Mouse (Mus musculus): Measurements from ENCODE around the gene Gatad1. TPM values are rescaled to one million over a fixed set of nuclear protein-coding genes. Genes with fewer than 3 reads are reported as not detected.

The Gatad1 gene
- polyA plus RNA-seq, 1 experiment from 2014 or later = 62.9 TPM

GRCm38 (mm10) chr5:3646991-3647707, 9.8 kb downstream of the Gatad1 start:
- H3K27me3 ChIP-seq (ENCODE audit: control insufficient read depth, insufficient read depth, low read depth, low read length) = no peaks in the 10 kb centered on the region
- no peaks in the 10 kb centered on the region for H3K9me3 ChIP-seq (replicated peaks; ENCODE audit: control insufficient read depth, low read length, poor library complexity, severe bottlenecking)
- peaks cover 12% of the 10 kb centered on the region for H3K4me1 ChIP-seq (ENCODE audit: control insufficient read depth, insufficient read depth, low read length)
- peak overlapping the region; percentile 89 for H3K27ac ChIP-seq (ENCODE audit: low read length)
- peak overlapping the region; percentile 98 for H3K4me3 ChIP-seq (ENCODE audit: low read depth, low read length)
- peak overlapping the region; percentile 95 for H3K9ac ChIP-seq (ENCODE audit: low read depth, low read length)
- under 1% methylated on average over 50 of the region's 60 CpGs for WGBS
- H3K4me2 ChIP-seq (ENCODE audit: low read length) = peak overlapping the region; percentile 58
- ATAC-seq = peak; percentile 85
- H3K36me3 ChIP-seq (ENCODE audit: control insufficient read depth, insufficient read depth, low read length) = peaks cover 6% of the 10 kb centered on the region

GRCm38 (mm10) chr5:3646539-3646938, 10.4 kb downstream of the Gatad1 start:
- 23% methylated on average over 6 of the region's 6 CpGs for WGBS

DNA sequence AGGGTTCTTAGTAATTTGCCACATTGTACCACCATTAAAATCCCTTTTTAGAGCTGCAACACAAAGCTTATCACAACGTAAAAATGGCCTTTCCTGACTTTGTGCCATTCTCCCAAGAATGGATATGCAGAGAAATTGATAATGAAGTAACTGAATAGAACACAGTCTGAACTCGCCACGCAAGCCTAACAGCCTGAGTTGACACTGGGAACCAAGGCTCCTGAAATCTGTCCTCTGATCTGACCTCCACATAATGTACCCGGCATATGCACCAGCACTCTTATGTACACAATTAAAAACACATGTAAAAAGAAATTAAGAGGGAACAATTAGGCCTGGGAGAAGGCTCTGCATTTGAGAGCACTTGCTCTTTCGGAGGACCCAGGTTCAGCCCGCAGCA, 11.7 kb downstream of the Gatad1 start:
- no peak for ATAC-seq
- Histone ChIP-seq H3K27ac (ENCODE audit: low read length) (no peak overlapping the region), H3K9ac (ENCODE audit: low read depth, low read length) (no peak overlapping the region), H3K9me3 (replicated peaks; ENCODE audit: control insufficient read depth, low read length, poor library complexity, severe bottlenecking) (no peaks in the 10 kb centered on the region), H3K27me3 (ENCODE audit: control insufficient read depth, insufficient read depth, low read depth, low read length) (no peaks in the 10 kb centered on the region), H3K4me3 (ENCODE audit: low read depth, low read length) (no peak overlapping the region), H3K4me1 (ENCODE audit: control insufficient read depth, insufficient read depth, low read length) (peaks cover 12% of the 10 kb centered on the region), H3K36me3 (ENCODE audit: control insufficient read depth, insufficient read depth, low read length) (peaks cover 9% of the 10 kb centered on the region), H3K4me2 (ENCODE audit: low read length) (no peak overlapping the region)
- 90% methylated on average over 6 of the region's 6 CpGs for WGBS

More at GRCm38 (mm10) chr5:3646539-3646938, 10.4 kb downstream of the Gatad1 start:
- Histone ChIP-seq H3K4me3 (ENCODE audit: low read depth, low read length) (peak overlapping the region; percentile 98), H3K4me2 (ENCODE audit: low read length) (peak overlapping the region; percentile 58), H3K27me3 (ENCODE audit: control insufficient read depth, insufficient read depth, low read depth, low read length) (no peaks in the 10 kb centered on the region), H3K36me3 (ENCODE audit: control insufficient read depth, insufficient read depth, low read length) (peaks cover 6% of the 10 kb centered on the region), H3K9me3 (replicated peaks; ENCODE audit: control insufficient read depth, low read length, poor library complexity, severe bottlenecking) (no peaks in the 10 kb centered on the region), H3K9ac (ENCODE audit: low read depth, low read length) (peak overlapping the region; percentile 47; the same call in 1 of the 2 replicates), H3K4me1 (ENCODE audit: control insufficient read depth, insufficient read depth, low read length) (peaks cover 12% of the 10 kb centered on the region), H3K27ac (ENCODE audit: low read length) (no peak overlapping the region)
- ATAC-seq = no peak

DNA sequence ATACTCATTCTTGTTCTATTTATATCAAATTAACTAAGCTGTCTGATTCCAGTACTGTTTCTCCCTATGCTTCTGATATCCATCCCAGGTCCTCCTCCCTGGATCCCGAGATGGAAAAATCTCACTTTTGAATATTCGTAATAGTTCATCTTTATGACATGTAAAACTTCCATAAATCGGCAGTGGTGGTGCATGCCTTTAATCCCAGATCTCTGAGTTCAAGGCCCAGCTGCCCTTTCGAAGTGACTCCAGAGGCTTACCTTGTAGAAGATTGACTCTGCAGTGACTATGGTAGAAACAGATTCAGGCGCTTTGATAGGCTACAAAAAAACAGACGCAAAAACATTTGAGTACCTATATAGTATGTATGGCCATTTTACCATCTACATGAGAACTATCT, 12.4 kb downstream of the Gatad1 start:
- H3K4me3 ChIP-seq (ENCODE audit: low read depth, low read length) = no peak overlapping the region
- H3K36me3 ChIP-seq (ENCODE audit: control insufficient read depth, insufficient read depth, low read length) = peaks cover 9% of the 10 kb centered on the region
- no peak overlapping the region for H3K4me2 ChIP-seq (ENCODE audit: low read length)
- no peak for ATAC-seq
- H3K9me3 ChIP-seq (replicated peaks; ENCODE audit: control insufficient read depth, low read length, poor library complexity, severe bottlenecking) = no peaks in the 10 kb centered on the region
- no peak overlapping the region for H3K9ac ChIP-seq (ENCODE audit: low read depth, low read length)
- peaks cover 12% of the 10 kb centered on the region for H3K4me1 ChIP-seq (ENCODE audit: control insufficient read depth, insufficient read depth, low read length)
- H3K27ac ChIP-seq (ENCODE audit: low read length) = no peak overlapping the region
- no peaks in the 10 kb centered on the region for H3K27me3 ChIP-seq (ENCODE audit: control insufficient read depth, insufficient read depth, low read depth, low read length)
- 95% methylated on average over 6 of the region's 6 CpGs for WGBS

DNA sequence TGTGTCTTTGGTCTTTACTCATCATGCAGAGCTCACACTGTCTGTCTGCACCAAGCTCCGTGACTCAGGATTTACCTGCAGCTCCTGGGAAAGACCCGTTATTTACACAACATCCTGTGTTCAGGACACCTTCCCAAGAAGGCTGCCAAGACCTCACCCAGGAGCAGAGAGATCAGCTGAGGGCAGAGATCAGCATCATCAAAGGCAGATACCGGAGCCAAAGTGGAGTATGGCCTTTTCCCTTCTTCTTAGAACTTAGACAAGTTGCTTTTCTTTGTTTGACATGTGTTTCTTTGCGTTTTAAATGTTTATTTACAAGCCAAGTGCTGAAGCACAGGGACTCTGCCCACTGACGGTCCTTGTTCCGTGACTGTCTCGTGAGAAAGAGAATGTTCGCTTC, 21.7 kb downstream of the Gatad1 start:
- Histone ChIP-seq H3K27ac (ENCODE audit: low read length) (no peak overlapping the region), H3K4me3 (ENCODE audit: low read depth, low read length) (no peak overlapping the region), H3K9me3 (replicated peaks; ENCODE audit: control insufficient read depth, low read length, poor library complexity, severe bottlenecking) (no peaks in the 10 kb centered on the region), H3K4me1 (ENCODE audit: control insufficient read depth, insufficient read depth, low read length) (no peaks in the 10 kb centered on the region), H3K4me2 (ENCODE audit: low read length) (no peak overlapping the region), H3K9ac (ENCODE audit: low read depth, low read length) (no peak overlapping the region), H3K27me3 (ENCODE audit: control insufficient read depth, insufficient read depth, low read depth, low read length) (no peaks in the 10 kb centered on the region), H3K36me3 (ENCODE audit: control insufficient read depth, insufficient read depth, low read length) (peaks cover 15% of the 10 kb centered on the region)
- 82% methylated on average over 8 of the region's 8 CpGs for WGBS
- no peak for ATAC-seq

DNA sequence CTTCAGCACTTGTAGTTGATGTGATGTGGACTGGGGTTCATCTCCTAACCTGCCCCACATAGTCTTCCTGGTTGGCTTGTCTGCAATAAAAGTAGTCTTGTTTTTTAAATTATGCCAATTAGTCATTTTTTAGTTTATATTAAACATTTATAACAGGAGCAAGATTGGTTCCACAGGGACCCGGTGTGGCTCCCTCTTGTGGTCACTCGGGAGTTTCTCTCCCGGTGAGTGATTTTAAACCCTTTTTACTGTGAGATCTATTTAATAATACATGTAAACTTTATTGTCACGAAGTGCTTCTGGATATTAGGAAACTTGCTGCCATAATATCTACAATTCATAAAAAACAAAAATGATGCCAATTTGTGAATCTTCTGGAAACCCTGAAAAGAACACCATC, 23.0 kb downstream of the Gatad1 start:
- Histone ChIP-seq H3K27ac (ENCODE audit: low read length) (no peak overlapping the region), H3K4me2 (ENCODE audit: low read length) (no peak overlapping the region), H3K27me3 (ENCODE audit: control insufficient read depth, insufficient read depth, low read depth, low read length) (no peaks in the 10 kb centered on the region), H3K4me1 (ENCODE audit: control insufficient read depth, insufficient read depth, low read length) (no peaks in the 10 kb centered on the region), H3K4me3 (ENCODE audit: low read depth, low read length) (no peak overlapping the region), H3K9ac (ENCODE audit: low read depth, low read length) (no peak overlapping the region), H3K36me3 (ENCODE audit: control insufficient read depth, insufficient read depth, low read length) (peaks cover 20% of the 10 kb centered on the region), H3K9me3 (replicated peaks; ENCODE audit: control insufficient read depth, low read length, poor library complexity, severe bottlenecking) (no peaks in the 10 kb centered on the region)
- no peak for ATAC-seq
- WGBS = 74% methylated on average over 4 of the region's 4 CpGs

- H3K27ac ChIP-seq (ENCODE audit: low read length) = no peak overlapping the region
- no peaks in the 10 kb centered on the region for H3K27me3 ChIP-seq (ENCODE audit: control insufficient read depth, insufficient read depth, low read depth, low read length)
- no peak overlapping the region for H3K9ac ChIP-seq (ENCODE audit: low read depth, low read length)
- ATAC-seq = no peak
- peaks cover 20% of the 10 kb centered on the region for H3K36me3 ChIP-seq (ENCODE audit: control insufficient read depth, insufficient read depth, low read length)
- 97% methylated on average over 13 of the region's 13 CpGs for WGBS
- no peaks in the 10 kb centered on the region for H3K9me3 ChIP-seq (replicated peaks; ENCODE audit: control insufficient read depth, low read length, poor library complexity, severe bottlenecking)
- H3K4me1 ChIP-seq (ENCODE audit: control insufficient read depth, insufficient read depth, low read length) = no peaks in the 10 kb centered on the region
- H3K4me2 ChIP-seq (ENCODE audit: low read length) = no peak overlapping the region
- H3K4me3 ChIP-seq (ENCODE audit: low read depth, low read length) = no peak overlapping the region
Measured at GRCm38 (mm10) chr5:3633315-3633714, 23.7 kb downstream of the Gatad1 start.

DNA sequence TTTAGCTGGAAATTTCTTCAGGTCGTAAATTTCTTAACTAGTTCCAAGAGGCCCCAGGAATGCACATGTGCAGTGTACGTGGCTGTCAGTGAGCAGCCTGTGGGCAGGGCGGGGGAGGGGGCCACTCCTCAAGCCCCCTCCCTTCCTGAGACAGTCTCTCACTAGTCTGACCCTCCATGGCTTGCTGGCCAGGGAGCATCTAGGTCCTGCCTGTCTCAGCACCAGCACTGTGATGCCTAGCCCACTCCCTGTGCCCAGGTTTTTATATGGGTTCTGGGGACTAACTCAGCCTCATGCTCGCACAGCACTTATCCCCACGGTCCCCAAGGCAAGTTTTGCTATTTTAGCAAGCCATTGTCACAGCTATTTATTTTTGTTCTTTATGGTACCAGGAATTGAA, 24.7 kb downstream of the Gatad1 start:
- 87% methylated on average over 5 of the region's 5 CpGs for WGBS
- no peaks in the 10 kb centered on the region for H3K9me3 ChIP-seq (replicated peaks; ENCODE audit: control insufficient read depth, low read length, poor library complexity, severe bottlenecking)
- no peak for ATAC-seq
- no peak overlapping the region for H3K4me2 ChIP-seq (ENCODE audit: low read length)
- peaks cover 20% of the 10 kb centered on the region for H3K36me3 ChIP-seq (ENCODE audit: control insufficient read depth, insufficient read depth, low read length)
- no peaks in the 10 kb centered on the region for H3K4me1 ChIP-seq (ENCODE audit: control insufficient read depth, insufficient read depth, low read length)
- H3K4me3 ChIP-seq (ENCODE audit: low read depth, low read length) = no peak overlapping the region
- no peak overlapping the region for H3K27ac ChIP-seq (ENCODE audit: low read length)
- H3K27me3 ChIP-seq (ENCODE audit: control insufficient read depth, insufficient read depth, low read depth, low read length) = no peaks in the 10 kb centered on the region
- H3K9ac ChIP-seq (ENCODE audit: low read depth, low read length) = no peak overlapping the region

DNA sequence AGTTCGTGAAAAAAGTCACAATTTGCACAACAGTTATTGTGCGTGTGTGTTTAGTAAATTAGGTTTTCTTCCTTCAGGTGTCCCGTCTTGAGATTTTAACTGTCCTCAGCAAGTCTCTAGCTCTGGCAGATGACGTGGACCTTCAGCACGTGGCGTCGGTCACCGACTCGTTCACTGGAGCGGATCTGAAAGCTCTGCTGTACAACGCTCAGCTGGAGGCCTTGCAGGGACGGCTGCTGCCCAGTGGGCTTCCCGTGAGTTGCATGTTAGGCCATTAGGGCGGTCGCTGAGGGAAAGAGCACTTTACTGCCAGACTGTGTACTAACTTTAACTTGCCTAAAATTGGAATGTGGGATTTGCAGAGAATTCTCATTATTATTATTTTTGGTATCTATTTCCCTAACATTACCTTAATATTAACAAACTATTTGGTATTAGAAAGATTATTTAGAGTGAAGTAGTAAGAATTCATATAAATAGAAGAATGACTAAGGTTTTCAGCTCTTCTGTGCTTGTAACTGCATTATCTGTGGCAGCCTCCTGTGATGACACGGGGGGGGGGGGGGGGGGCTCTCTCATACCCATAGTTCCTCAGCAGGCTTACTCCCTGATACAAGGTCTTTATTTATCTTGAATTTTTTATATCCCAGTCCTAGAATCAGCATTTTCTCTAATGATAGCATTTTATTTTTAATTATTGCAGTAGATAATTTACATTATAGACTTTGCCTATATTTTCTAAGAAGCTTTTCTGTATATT, 25.3 kb downstream of the Gatad1 start:
- 58% methylated on average over 16 of the region's 16 CpGs for WGBS
- H3K9ac ChIP-seq (ENCODE audit: low read depth, low read length) = no peak overlapping the region
- H3K4me2 ChIP-seq (ENCODE audit: low read length) = no peak overlapping the region
- no peaks in the 10 kb centered on the region for H3K9me3 ChIP-seq (replicated peaks; ENCODE audit: control insufficient read depth, low read length, poor library complexity, severe bottlenecking)
- no peaks in the 10 kb centered on the region for H3K27me3 ChIP-seq (ENCODE audit: control insufficient read depth, insufficient read depth, low read depth, low read length)
- no peak for ATAC-seq
- H3K36me3 ChIP-seq (ENCODE audit: control insufficient read depth, insufficient read depth, low read length) = peaks cover 18% of the 10 kb centered on the region
- H3K27ac ChIP-seq (ENCODE audit: low read length) = no peak overlapping the region
- no peak overlapping the region for H3K4me3 ChIP-seq (ENCODE audit: low read depth, low read length)
- no peaks in the 10 kb centered on the region for H3K4me1 ChIP-seq (ENCODE audit: control insufficient read depth, insufficient read depth, low read length)

Measured in midbrain, embryonic 16.5 days (tissue).